Mouse (Mus musculus): ENCODE measurements around the gene Ncstn. TPM values are rescaled to one million over a fixed set of nuclear protein-coding genes. Genes with fewer than 3 reads are reported as not detected.

Ncstn gene
- polyA plus RNA-seq, 1 experiment from 2014 or later: 115 TPM

GRCm38 (mm10) chr1:172122671-172123070, 40.1 kb upstream of the Ncstn start:
- H3K4me3 ChIP-seq (ENCODE audit: low read depth, low read length): no peak overlapping the region
- H3K4me1 ChIP-seq (ENCODE audit: control insufficient read depth, insufficient read depth, low read length): peaks cover 6% of the 10 kb centered on the region
- no peak overlapping the region for H3K4me2 ChIP-seq (ENCODE audit: low read depth, low read length)
- no peaks in the 10 kb centered on the region for H3K27me3 ChIP-seq (ENCODE audit: control insufficient read depth, insufficient read depth, low read length)
- 76% methylated on average over 2 of the region's 2 CpGs for WGBS
- ATAC-seq (ENCODE audit: low read depth): no peak
- no peak overlapping the region for H3K27ac ChIP-seq (ENCODE audit: low read depth, low read length)
- no peak overlapping the region for H3K9ac ChIP-seq (replicated peaks; ENCODE audit: low read depth, low read length)
- H3K9me3 ChIP-seq (ENCODE audit: control insufficient read depth, low read length): no peaks in the 10 kb centered on the region
- H3K36me3 ChIP-seq (ENCODE audit: control insufficient read depth, insufficient read depth, low read length): peaks cover 54% of the 10 kb centered on the region

GRCm38 (mm10) chr1:172119720-172120119, 37.1 kb upstream of the Ncstn start:
- Histone ChIP-seq H3K9ac (replicated peaks; ENCODE audit: low read depth, low read length) (no peak overlapping the region), H3K27me3 (ENCODE audit: control insufficient read depth, insufficient read depth, low read length) (no peaks in the 10 kb centered on the region), H3K4me1 (ENCODE audit: control insufficient read depth, insufficient read depth, low read length) (no peaks in the 10 kb centered on the region), H3K4me3 (ENCODE audit: low read depth, low read length) (no peak overlapping the region), H3K36me3 (ENCODE audit: control insufficient read depth, insufficient read depth, low read length) (peaks cover 82% of the 10 kb centered on the region), H3K9me3 (ENCODE audit: control insufficient read depth, low read length) (no peaks in the 10 kb centered on the region), H3K27ac (ENCODE audit: low read depth, low read length) (no peak overlapping the region), H3K4me2 (ENCODE audit: low read depth, low read length) (no peak overlapping the region)
- WGBS: 49% methylated on average over 3 of the region's 3 CpGs
- no peak for ATAC-seq (ENCODE audit: low read depth)

GRCm38 (mm10) chr1:172119100-172119499, 36.5 kb upstream of the Ncstn start:
- WGBS: 84% methylated on average over 6 of the region's 6 CpGs
- H3K9ac ChIP-seq (replicated peaks; ENCODE audit: low read depth, low read length): no peak overlapping the region
- no peaks in the 10 kb centered on the region for H3K4me1 ChIP-seq (ENCODE audit: control insufficient read depth, insufficient read depth, low read length)
- ATAC-seq (ENCODE audit: low read depth): no peak
- no peak overlapping the region for H3K4me2 ChIP-seq (ENCODE audit: low read depth, low read length)
- no peaks in the 10 kb centered on the region for H3K27me3 ChIP-seq (ENCODE audit: control insufficient read depth, insufficient read depth, low read length)
- peaks cover 88% of the 10 kb centered on the region for H3K36me3 ChIP-seq (ENCODE audit: control insufficient read depth, insufficient read depth, low read length)
- H3K4me3 ChIP-seq (ENCODE audit: low read depth, low read length): no peak overlapping the region
- no peaks in the 10 kb centered on the region for H3K9me3 ChIP-seq (ENCODE audit: control insufficient read depth, low read length)
- H3K27ac ChIP-seq (ENCODE audit: low read depth, low read length): no peak overlapping the region

- H3K9me3 ChIP-seq (ENCODE audit: control insufficient read depth, low read length): no peaks in the 10 kb centered on the region
- peaks cover 92% of the 10 kb centered on the region for H3K36me3 ChIP-seq (ENCODE audit: control insufficient read depth, insufficient read depth, low read length)
- WGBS: 90% methylated on average over 5 of the region's 5 CpGs
- H3K4me1 ChIP-seq (ENCODE audit: control insufficient read depth, insufficient read depth, low read length): no peaks in the 10 kb centered on the region
- H3K4me2 ChIP-seq (ENCODE audit: low read depth, low read length): no peak overlapping the region
- no peaks in the 10 kb centered on the region for H3K27me3 ChIP-seq (ENCODE audit: control insufficient read depth, insufficient read depth, low read length)
- H3K27ac ChIP-seq (ENCODE audit: low read depth, low read length): no peak overlapping the region
- no peak for ATAC-seq (ENCODE audit: low read depth)
- H3K9ac ChIP-seq (replicated peaks; ENCODE audit: low read depth, low read length): no peak overlapping the region
- H3K4me3 ChIP-seq (ENCODE audit: low read depth, low read length): no peak overlapping the region
These were observed 34.4 kb upstream of the Ncstn start for GRCm38 (mm10) chr1:172116948-172117347.

- Histone ChIP-seq H3K36me3 (ENCODE audit: control insufficient read depth, insufficient read depth, low read length) (peaks cover 81% of the 10 kb centered on the region), H3K27ac (ENCODE audit: low read depth, low read length) (no peak overlapping the region), H3K4me2 (ENCODE audit: low read depth, low read length) (no peak overlapping the region), H3K9ac (replicated peaks; ENCODE audit: low read depth, low read length) (no peak overlapping the region), H3K4me1 (ENCODE audit: control insufficient read depth, insufficient read depth, low read length) (no peaks in the 10 kb centered on the region), H3K27me3 (ENCODE audit: control insufficient read depth, insufficient read depth, low read length) (no peaks in the 10 kb centered on the region), H3K9me3 (ENCODE audit: control insufficient read depth, low read length) (no peaks in the 10 kb centered on the region), H3K4me3 (ENCODE audit: low read depth, low read length) (no peak overlapping the region)
- peak; percentile 81 for ATAC-seq (ENCODE audit: low read depth)
- 66% methylated on average over 10 of the region's 10 CpGs for WGBS
These were observed 25.3 kb upstream of the Ncstn start for GRCm38 (mm10) chr1:172107777-172108477.

DNA sequence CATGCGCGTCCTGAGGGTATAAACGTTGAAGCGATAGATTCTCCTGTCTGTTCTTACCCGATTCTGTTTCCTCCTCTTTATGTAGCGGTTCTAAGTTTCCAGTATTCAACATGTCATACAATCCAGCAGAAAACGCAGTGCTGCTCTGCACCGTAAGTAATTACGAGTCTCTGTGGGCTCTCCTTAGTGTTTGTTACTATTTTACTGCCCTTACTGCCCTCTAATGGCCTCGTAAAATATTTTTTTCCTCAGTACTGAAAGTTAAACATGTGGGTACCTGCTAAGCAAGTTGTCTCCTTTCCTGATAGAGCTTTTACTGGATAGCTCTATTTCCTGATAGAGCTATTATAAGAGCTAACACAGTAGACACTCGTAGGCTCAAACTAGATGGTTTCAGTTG, 22.5 kb upstream of the Ncstn start:
- no peak for ATAC-seq (ENCODE audit: low read depth)
- no peaks in the 10 kb centered on the region for H3K9me3 ChIP-seq (ENCODE audit: control insufficient read depth, low read length)
- peaks cover 81% of the 10 kb centered on the region for H3K36me3 ChIP-seq (ENCODE audit: control insufficient read depth, insufficient read depth, low read length)
- H3K27ac ChIP-seq (ENCODE audit: low read depth, low read length): no peak overlapping the region
- H3K9ac ChIP-seq (replicated peaks; ENCODE audit: low read depth, low read length): no peak overlapping the region
- no peak overlapping the region for H3K4me3 ChIP-seq (ENCODE audit: low read depth, low read length)
- no peak overlapping the region for H3K4me2 ChIP-seq (ENCODE audit: low read depth, low read length)
- H3K4me1 ChIP-seq (ENCODE audit: control insufficient read depth, insufficient read depth, low read length): no peaks in the 10 kb centered on the region
- no peaks in the 10 kb centered on the region for H3K27me3 ChIP-seq (ENCODE audit: control insufficient read depth, insufficient read depth, low read length)
- WGBS: 64% methylated on average over 11 of the region's 11 CpGs

DNA sequence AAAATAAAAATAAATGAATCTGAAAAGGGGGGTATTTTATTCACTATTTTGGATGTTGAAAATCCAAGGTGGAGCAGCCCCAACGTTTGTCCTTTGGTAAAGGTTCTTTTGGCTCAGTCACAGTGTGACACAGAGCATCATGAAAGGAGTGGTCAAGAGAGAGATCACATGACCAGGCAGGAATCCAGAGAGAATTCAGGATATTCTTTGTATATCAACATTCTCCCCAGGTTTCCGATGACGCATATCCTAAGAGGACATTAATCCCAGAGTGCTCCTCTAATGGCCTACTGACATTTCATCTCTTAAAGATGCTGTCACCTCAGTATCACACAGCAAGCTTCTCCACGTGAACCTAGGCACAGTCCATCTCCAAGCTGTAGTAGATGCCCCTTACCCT, 21.0 kb upstream of the Ncstn start:
- no peak overlapping the region for H3K27ac ChIP-seq (ENCODE audit: low read depth, low read length)

DNA sequence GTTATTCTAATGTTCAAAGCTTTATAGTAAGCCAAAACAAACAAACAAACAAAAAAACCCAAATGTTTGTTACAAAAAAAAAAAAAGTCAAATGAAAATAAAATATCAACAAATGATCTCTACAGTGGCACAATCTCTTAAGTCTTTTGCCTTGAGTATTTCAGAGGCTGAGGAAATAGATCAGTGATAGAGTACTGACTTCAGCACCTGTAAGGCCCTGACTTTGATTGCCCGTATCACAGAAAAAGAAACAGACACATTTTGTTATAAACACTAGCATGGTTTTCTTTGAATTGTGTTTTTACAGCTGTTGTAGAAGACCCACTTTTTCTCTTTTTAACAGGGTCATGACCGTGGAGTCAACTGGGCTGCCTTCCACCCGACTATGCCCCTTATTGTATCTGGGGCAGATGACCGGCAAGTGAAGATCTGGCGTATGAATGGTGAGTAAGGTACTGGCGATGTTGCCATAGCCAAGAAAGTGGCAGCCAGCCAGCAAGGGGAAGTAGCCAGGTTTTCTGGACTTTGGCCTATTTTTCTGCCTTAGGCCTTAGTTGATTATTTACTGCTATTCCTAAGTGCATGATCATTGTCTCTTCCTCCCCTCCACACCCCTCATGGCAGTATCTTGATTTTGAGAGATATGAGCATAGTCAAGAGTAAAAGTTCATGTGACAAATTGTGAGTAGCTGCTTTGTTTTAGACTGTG, 16.9 kb upstream of the Ncstn start:
- H3K27ac ChIP-seq (ENCODE audit: low read depth, low read length): no peak overlapping the region
- H3K9me3 ChIP-seq (ENCODE audit: control insufficient read depth, low read length): no peaks in the 10 kb centered on the region
- H3K4me2 ChIP-seq (ENCODE audit: low read depth, low read length): no peak overlapping the region
- H3K9ac ChIP-seq (replicated peaks; ENCODE audit: low read depth, low read length): no peak overlapping the region
- no peak overlapping the region for H3K4me3 ChIP-seq (ENCODE audit: low read depth, low read length)
- H3K27me3 ChIP-seq (ENCODE audit: control insufficient read depth, insufficient read depth, low read length): no peaks in the 10 kb centered on the region
- peaks cover 64% of the 10 kb centered on the region for H3K36me3 ChIP-seq (ENCODE audit: control insufficient read depth, insufficient read depth, low read length)
- ATAC-seq (ENCODE audit: low read depth): no peak
- 72% methylated on average over 6 of the region's 6 CpGs for WGBS
- H3K4me1 ChIP-seq (ENCODE audit: control insufficient read depth, insufficient read depth, low read length): no peaks in the 10 kb centered on the region

More for the DNA sequence above, 21.0 kb upstream of the Ncstn start:
- H3K9ac ChIP-seq (replicated peaks; ENCODE audit: low read depth, low read length): no peak overlapping the region
- H3K27me3 ChIP-seq (ENCODE audit: control insufficient read depth, insufficient read depth, low read length): no peaks in the 10 kb centered on the region
- no peaks in the 10 kb centered on the region for H3K9me3 ChIP-seq (ENCODE audit: control insufficient read depth, low read length)
- peaks cover 74% of the 10 kb centered on the region for H3K36me3 ChIP-seq (ENCODE audit: control insufficient read depth, insufficient read depth, low read length)
- ATAC-seq (ENCODE audit: low read depth): no peak
- H3K4me1 ChIP-seq (ENCODE audit: control insufficient read depth, insufficient read depth, low read length): no peaks in the 10 kb centered on the region
- no peak overlapping the region for H3K4me2 ChIP-seq (ENCODE audit: low read depth, low read length)
- 92% methylated on average over 4 of the region's 4 CpGs for WGBS
- no peak overlapping the region for H3K4me3 ChIP-seq (ENCODE audit: low read depth, low read length)

DNA sequence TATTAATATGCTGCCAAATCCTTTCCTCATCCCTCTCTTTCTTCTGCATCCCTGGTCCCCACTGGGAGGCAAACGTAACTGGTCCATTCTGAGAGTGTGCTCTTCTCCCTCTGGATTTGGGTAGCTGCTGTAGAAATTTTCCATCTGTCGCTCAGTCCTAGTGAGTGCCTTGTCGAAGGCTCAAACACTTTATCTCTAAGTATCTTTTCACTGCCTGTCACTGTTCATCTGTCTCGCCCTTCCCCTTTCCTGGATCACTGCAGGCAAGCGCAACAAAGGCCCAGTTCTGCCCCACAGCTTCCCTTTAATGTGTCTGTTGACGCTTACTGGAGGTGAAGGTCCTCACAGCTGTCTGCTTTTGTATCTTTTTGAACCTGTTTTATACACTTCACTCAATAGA, 12.6 kb upstream of the Ncstn start:
- no peak overlapping the region for H3K4me2 ChIP-seq (ENCODE audit: low read depth, low read length)
- no peak overlapping the region for H3K27ac ChIP-seq (ENCODE audit: low read depth, low read length)
- no peaks in the 10 kb centered on the region for H3K27me3 ChIP-seq (ENCODE audit: control insufficient read depth, insufficient read depth, low read length)
- no peak for ATAC-seq (ENCODE audit: low read depth)
- 41% methylated on average over 6 of the region's 6 CpGs for WGBS
- peaks cover 58% of the 10 kb centered on the region for H3K36me3 ChIP-seq (ENCODE audit: control insufficient read depth, insufficient read depth, low read length)
- H3K9me3 ChIP-seq (ENCODE audit: control insufficient read depth, low read length): no peaks in the 10 kb centered on the region
- no peaks in the 10 kb centered on the region for H3K4me1 ChIP-seq (ENCODE audit: control insufficient read depth, insufficient read depth, low read length)
- H3K4me3 ChIP-seq (ENCODE audit: low read depth, low read length): no peak overlapping the region
- no peak overlapping the region for H3K9ac ChIP-seq (replicated peaks; ENCODE audit: low read depth, low read length)
